Mouse (Mus musculus) midbrain, embryonic 11.5 days (tissue): ENCODE measurements around the gene Bcl7a. TPM values are rescaled to one million over a fixed set of nuclear protein-coding genes. Genes with fewer than 3 reads are reported as not detected.
A peak's percentile ranks its signal among the peaks of the same experiment; 100 is the strongest.

Source experiments
- ATAC-seq: fragments of 200-750 bp; cut with Nextera tagmentation; 2 replicates; pipeline ENCODE4 v1.8.0; 2017; ENCODE audit warnings: moderate TSS enrichment, moderate library complexity; ENCODE audit not compliant: low FRiP score
- DNase-seq: peaks from one replicate; pipeline ENCODE4 v3.0.0; 2015; ENCODE audit warnings: low spot score; ENCODE audit errors: missing footprints
- H3K27ac ChIP-seq: fragments of 300-500 bp; sonication (generic); 2 replicates; pipeline ENCODE4 v1.5.1; 2014; ENCODE audit warnings: low read depth, low read length
- H3K27me3 ChIP-seq: fragments of 300-500 bp; sonication (generic); 2 replicates; pipeline ENCODE4 v1.6.1; 2014; ENCODE audit warnings: mild to moderate bottlenecking, low read length, moderate library complexity, mixed read lengths; ENCODE audit not compliant: control insufficient read depth, insufficient read depth
- H3K36me3 ChIP-seq: fragments of 300-500 bp; sonication (generic); 2 replicates; pipeline ENCODE4 v1.6.1; 2014; ENCODE audit warnings: mild to moderate bottlenecking, low read length, moderate library complexity, mixed read lengths; ENCODE audit not compliant: control insufficient read depth, insufficient read depth
- H3K4me1 ChIP-seq: fragments of 300-500 bp; sonication (generic); 2 replicates; pipeline ENCODE4 v1.6.1; 2014; ENCODE audit warnings: low read length; ENCODE audit not compliant: control insufficient read depth, insufficient read depth
- H3K4me2 ChIP-seq: fragments of 300-500 bp; sonication (generic); 2 replicates; pipeline ENCODE4 v1.6.1; 2014; ENCODE audit warnings: mild to moderate bottlenecking, moderate library complexity
- H3K4me3 ChIP-seq: fragments of 300-500 bp; sonication (generic); 2 replicates; pipeline ENCODE4 v1.5.1; 2014; ENCODE audit warnings: low read depth, low read length
- H3K9ac ChIP-seq: fragments of 300-500 bp; sonication (generic); 2 replicates; pipeline ENCODE4 v1.6.1; 2014; ENCODE audit warnings: low read length
- H3K9me3 ChIP-seq: fragments of 300-500 bp; sonication (generic); 2 replicates; pipeline ENCODE4 v1.6.1; 2016; ENCODE audit warnings: low read length; ENCODE audit not compliant: control insufficient read depth
- WGBS: fragments of 180-500 bp; shearing (Covaris S2); extraction: QIAGEN DNeasy Blood & Tissue Kit; methylation state at CpG from one replicate; pipeline ENCODE4 v1.1.7; 2014; 5-methylcytosine and 5-hydroxymethylcytosine counted together
- polyA plus RNA-seq: library from polyadenylated mRNA; unstranded; fragments of >200 nt; fragmentation: Nextera tagmentation; extraction: Ambion mirVana; gene quantifications from 2 replicates; pipeline ENCODE4 v1.2.1, GENCODE M21; 2014

The Bcl7a gene
- polyA plus RNA-seq, 1 experiment from 2014 or later = 45.3 TPM

- H3K27ac ChIP-seq = no peak overlapping the region; the same call in 1 of the 2 replicates
- WGBS = 83% methylated on average over 18 of the region's 18 CpGs
- H3K36me3 ChIP-seq = no peaks in the 10 kb centered on the region
- DNase-seq = no peak
- no peak overlapping the region for H3K4me3 ChIP-seq
- H3K9ac ChIP-seq = no peak overlapping the region
- H3K27me3 ChIP-seq = no peaks in the 10 kb centered on the region
- no peaks in the 10 kb centered on the region for H3K9me3 ChIP-seq
- no peak for ATAC-seq
- H3K4me2 ChIP-seq = no peak overlapping the region
- H3K4me1 ChIP-seq = no peaks in the 10 kb centered on the region
These were observed 35.9 kb upstream of the Bcl7a start for GRCm38 (mm10) chr5:123307630-123308282.

DNA sequence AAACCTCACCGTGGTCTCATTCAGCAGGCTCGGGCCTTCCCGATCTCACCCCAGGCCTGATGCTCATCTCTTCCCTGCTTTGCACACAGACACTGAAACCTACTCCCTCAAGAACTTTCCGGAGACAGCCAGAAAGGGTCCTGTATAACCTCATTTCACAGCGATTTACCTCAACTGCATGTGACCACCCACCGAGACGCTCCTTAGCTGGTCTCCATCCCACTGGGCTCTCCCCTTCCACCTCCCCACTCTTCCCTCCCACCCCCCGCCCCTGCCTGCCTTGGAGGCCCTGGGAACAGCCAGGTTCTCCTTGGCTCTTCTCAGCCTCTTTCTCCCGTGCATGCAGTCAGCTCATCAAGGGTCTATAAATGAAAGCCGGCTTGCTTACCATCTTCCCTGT, 33.8 kb upstream of the Bcl7a start:
- DNase-seq (no peak), ATAC-seq (no peak)
- WGBS = 50% methylated on average over 10 of the region's 10 CpGs
- Histone ChIP-seq H3K9me3 (no peaks in the 10 kb centered on the region), H3K4me1 (no peaks in the 10 kb centered on the region), H3K9ac (no peak overlapping the region), H3K27me3 (no peaks in the 10 kb centered on the region), H3K4me3 (no peak overlapping the region), H3K36me3 (no peaks in the 10 kb centered on the region), H3K4me2 (no peak overlapping the region), H3K27ac (no peak overlapping the region)

DNA sequence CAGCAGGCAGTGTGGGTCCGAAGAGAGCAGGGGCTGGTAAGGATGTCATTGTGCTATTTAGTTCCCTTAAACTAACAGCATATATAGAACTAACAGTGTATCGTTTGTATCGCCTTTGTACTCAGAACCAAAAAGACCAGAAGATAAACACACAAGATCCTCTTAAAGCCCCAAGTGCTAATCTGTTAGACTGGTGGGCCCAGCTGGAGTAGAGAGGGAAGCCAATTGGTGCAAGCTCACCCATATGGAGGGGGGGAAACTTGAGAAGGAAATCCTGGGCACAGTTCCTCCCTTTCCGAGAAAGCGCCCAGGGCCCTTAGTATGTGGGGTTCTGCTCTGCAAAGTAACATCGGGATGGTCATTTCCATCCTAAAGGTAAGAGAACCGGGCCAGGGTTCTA, 33.4 kb upstream of the Bcl7a start:
- H3K27ac ChIP-seq = no peak overlapping the region
- DNase-seq = no peak
- H3K36me3 ChIP-seq = no peaks in the 10 kb centered on the region
- no peak overlapping the region for H3K4me3 ChIP-seq
- no peaks in the 10 kb centered on the region for H3K27me3 ChIP-seq
- 59% methylated on average over 7 of the region's 7 CpGs for whole genome bisulfite sequencing
- H3K9ac ChIP-seq = no peak overlapping the region
- no peaks in the 10 kb centered on the region for H3K9me3 ChIP-seq
- no peak overlapping the region for H3K4me2 ChIP-seq
- ATAC-seq = no peak
- peaks cover 2% of the 10 kb centered on the region for H3K4me1 ChIP-seq

DNA sequence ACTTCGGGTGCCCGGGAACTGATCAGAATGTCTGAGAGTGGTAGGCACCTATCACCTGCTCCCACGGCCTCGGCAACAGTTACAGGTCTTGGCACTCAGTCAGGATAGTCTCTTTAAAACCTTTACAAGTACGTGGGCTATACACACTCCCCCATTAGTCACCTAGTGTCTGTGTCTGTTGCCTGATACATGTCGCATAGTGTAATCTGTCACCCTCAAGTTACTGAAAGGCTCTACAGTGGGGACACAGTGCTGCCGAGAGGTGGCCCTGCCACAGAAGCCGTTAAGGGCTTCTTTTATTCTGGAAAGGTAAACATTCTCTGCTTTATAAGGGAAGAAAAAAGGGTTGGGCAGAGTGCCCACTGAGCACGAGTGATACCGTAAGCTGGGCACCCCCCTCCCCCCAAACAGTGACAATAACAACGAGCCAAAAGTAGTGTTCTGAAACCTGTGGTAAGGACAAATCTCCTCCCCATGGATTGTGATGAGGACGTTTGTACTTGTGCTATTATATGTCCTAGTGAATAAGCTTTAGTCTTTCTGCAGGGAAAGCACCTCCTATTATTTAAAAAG, 30.5 kb upstream of the Bcl7a start:
- no peaks in the 10 kb centered on the region for H3K27me3 ChIP-seq
- DNase-seq (no peak), ATAC-seq (no peak)
- 73% methylated on average over 12 of the region's 12 CpGs for WGBS
- no peak overlapping the region for H3K4me2 ChIP-seq
- H3K36me3 ChIP-seq = no peaks in the 10 kb centered on the region
- H3K9me3 ChIP-seq = no peaks in the 10 kb centered on the region
- no peak overlapping the region for H3K4me3 ChIP-seq
- H3K4me1 ChIP-seq = peaks cover 7% of the 10 kb centered on the region
- H3K9ac ChIP-seq = no peak overlapping the region
- H3K27ac ChIP-seq = no peak overlapping the region

GRCm38 (mm10) chr5:123313851-123314380, 29.7 kb upstream of the Bcl7a start:
- WGBS = 62% methylated on average over 11 of the region's 11 CpGs

DNA sequence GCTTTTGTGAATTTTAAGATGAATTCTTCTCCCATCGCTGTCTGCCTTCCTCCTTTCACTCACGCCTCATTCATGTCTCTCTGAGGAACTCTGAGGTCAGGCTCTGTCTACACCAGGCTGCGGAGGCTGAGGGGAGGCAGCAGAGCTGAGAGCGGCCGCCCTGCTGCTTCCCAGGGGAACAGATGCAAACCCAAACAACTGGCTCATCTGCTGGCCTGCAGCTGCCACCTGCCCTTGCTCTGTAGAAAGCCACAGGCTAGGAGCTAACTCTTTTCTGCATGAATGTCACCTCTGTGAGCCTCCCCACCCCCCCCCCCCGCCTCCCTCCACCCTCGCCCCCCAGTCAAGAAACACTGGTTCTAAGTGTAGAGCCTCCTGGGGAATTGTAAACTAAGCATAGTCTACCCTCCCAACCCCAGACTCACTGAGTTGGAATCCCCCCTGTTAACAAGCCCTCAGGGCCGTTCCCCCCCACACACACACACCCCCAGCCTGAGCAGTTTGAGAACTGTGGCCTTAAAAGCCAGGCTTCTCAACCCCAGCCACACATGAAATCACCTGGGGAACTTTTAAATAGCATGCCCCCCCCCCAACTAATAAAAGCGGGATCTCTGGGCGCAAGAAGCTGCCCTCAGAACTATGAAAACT, 28.3 kb upstream of the Bcl7a start:
- WGBS = 30% methylated on average over 10 of the region's 10 CpGs
- Histone ChIP-seq H3K4me1 (peaks cover 7% of the 10 kb centered on the region), H3K27ac (peak overlapping the region; percentile 20; the same call in 1 of the 2 replicates), H3K9me3 (no peaks in the 10 kb centered on the region), H3K27me3 (no peaks in the 10 kb centered on the region), H3K9ac (peak overlapping the region; percentile 16; the same call in 1 of the 2 replicates), H3K36me3 (no peaks in the 10 kb centered on the region), H3K4me3 (no peak overlapping the region), H3K4me2 (no peak overlapping the region)
- ATAC-seq = peak; percentile 52; the same call in 1 of the 2 replicates
- DNase-seq = no peak

More at GRCm38 (mm10) chr5:123313851-123314380, 29.7 kb upstream of the Bcl7a start:
- Histone ChIP-seq H3K27me3 (no peaks in the 10 kb centered on the region), H3K4me3 (no peak overlapping the region), H3K4me1 (peaks cover 7% of the 10 kb centered on the region), H3K27ac (no peak overlapping the region), H3K9ac (no peak overlapping the region), H3K4me2 (no peak overlapping the region), H3K9me3 (no peaks in the 10 kb centered on the region), H3K36me3 (no peaks in the 10 kb centered on the region)
- ATAC-seq (no peak), DNase-seq (no peak)

- Histone ChIP-seq H3K27ac (no peak overlapping the region), H3K4me2 (no peak overlapping the region), H3K4me3 (no peak overlapping the region), H3K27me3 (no peaks in the 10 kb centered on the region), H3K4me1 (peaks cover 7% of the 10 kb centered on the region), H3K9me3 (no peaks in the 10 kb centered on the region), H3K36me3 (no peaks in the 10 kb centered on the region), H3K9ac (no peak overlapping the region)
- ATAC-seq (no peak), DNase-seq (no peak)
- WGBS = 35% methylated on average over 6 of the region's 6 CpGs
These were observed 25.6 kb upstream of the Bcl7a start for GRCm38 (mm10) chr5:123317992-123318391.

- Histone ChIP-seq H3K4me2 (no peak overlapping the region), H3K36me3 (no peaks in the 10 kb centered on the region), H3K9me3 (no peaks in the 10 kb centered on the region), H3K4me3 (no peak overlapping the region), H3K9ac (no peak overlapping the region), H3K27me3 (no peaks in the 10 kb centered on the region), H3K4me1 (peaks cover 10% of the 10 kb centered on the region), H3K27ac (no peak overlapping the region)
- no peak for DNase-seq
- no peak for ATAC-seq
- WGBS = 94% methylated on average over 3 of the region's 3 CpGs
These were observed 23.5 kb upstream of the Bcl7a start for GRCm38 (mm10) chr5:123320136-123320535.

DNA sequence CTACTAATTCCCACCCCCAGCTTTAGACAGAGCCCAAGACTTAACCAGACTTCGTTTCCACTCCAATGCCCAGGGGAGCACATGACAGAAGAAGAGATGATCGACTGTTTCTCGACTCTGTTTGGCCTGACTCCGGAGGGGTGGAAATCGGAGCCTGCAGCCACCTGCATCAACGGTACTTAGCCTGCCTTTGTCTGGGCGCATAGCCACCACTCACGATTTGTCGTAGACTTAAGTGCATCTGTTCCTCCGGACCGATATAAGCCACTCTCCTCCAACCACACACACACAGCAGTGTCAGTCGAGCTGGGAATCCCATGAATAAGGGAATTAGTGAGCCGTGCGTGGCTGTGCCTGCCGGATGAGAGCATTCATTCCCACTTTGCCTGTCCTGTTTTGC, 19.4 kb upstream of the Bcl7a start:
- ATAC-seq = peak; percentile 52; the same call in 1 of the 2 replicates
- peak; percentile 92 for DNase-seq
- H3K4me3 ChIP-seq = no peak overlapping the region
- H3K4me1 ChIP-seq = peaks cover 3% of the 10 kb centered on the region
- peak overlapping the region; percentile 3; the same call in 1 of the 2 replicates for H3K27ac ChIP-seq
- peak overlapping the region; percentile 56 for H3K9ac ChIP-seq
- no peaks in the 10 kb centered on the region for H3K36me3 ChIP-seq
- H3K4me2 ChIP-seq = peak overlapping the region; percentile 30; the same call in 1 of the 2 replicates
- WGBS = 11% methylated on average over 15 of the region's 15 CpGs
- no peaks in the 10 kb centered on the region for H3K9me3 ChIP-seq
- no peaks in the 10 kb centered on the region for H3K27me3 ChIP-seq
